Mouse (Mus musculus) ES-Bruce4 (cell line): ENCODE data around the gene Apof.

Source experiments
- CTCF ChIP-seq: IDR thresholded peaks from one replicate; pipeline ENCODE4 v1.8.1; 2011; ENCODE audit warnings: low read depth, low read length
- POLR2A ChIP-seq: IDR thresholded peaks from one replicate; pipeline ENCODE4 v1.8.1; 2011; ENCODE audit warnings: low read length; ENCODE audit not compliant: insufficient read depth

GRCm38 (mm10) chr10:128256328-128256727 lies 12.1 kb upstream of the Apof start:
- TF ChIP-seq CTCF (no peak), POLR2A (no peak)
